8 mouse cellular contexts compared by ENCODE assay signal in the genomic region with DNA sequence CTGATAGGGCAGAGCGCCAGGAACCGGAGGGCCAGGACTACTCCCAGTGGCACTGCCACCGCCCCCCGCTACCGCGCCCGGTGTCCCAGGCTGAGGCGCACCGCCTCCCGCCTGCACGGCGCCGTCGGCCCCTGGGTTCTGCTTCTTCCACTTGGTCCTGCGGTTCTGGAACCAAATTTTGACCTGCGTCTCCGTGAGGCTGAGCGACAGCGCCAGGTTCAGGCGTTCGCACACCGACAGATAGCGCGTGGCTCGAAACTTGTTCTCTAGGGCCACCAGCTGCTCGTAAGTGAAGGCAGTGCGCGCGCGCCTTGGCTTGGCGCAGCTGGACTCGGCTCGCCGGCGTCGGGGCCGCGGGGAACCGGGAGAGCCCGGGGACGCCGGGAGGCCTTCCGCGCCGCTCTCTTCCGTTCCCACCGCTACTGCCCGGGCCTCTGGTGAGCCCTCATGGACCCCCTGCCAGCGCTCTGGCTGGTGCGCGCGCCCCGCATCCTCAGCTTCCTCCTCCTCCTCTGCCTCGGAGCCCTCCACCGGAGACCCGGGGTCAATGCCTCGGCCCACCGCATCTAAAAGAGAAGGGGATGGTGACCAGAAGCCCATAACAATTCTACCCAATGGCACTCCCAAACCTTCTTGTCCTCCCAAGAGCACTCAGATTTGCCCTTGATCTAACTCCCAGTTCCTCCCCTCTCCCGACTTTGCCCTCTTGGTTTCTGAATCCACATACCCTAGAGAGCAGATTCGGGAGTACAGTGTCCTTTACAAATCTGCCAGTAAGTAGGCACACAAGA. TPM values are rescaled to one million over a fixed set of nuclear protein-coding genes. Genes with fewer than 3 reads are reported as not detected.
DNase-seq lines count a peak whose midpoint lies in the region; ATAC-seq lines count a peak whose summit lies in the region.

No protein-coding gene starts in this region.

- peaks cover 40% of the 10 kb centered on the region for H3K4me1 ChIP-seq in megakaryocyte, embryonic 14.5 days
- H3K4me1 ChIP-seq in hindbrain, embryonic 14.5 days (replicated peaks; ENCODE audit: control insufficient read depth, insufficient read depth, low read length), result peaks cover 28% of the 10 kb centered on the region

- H3K4me3 ChIP-seq in megakaryocyte, embryonic 14.5 days (replicated peaks), result peak overlapping the region; percentile 87
- peak overlapping the region; percentile 43 for H3K4me3 ChIP-seq in hindbrain, embryonic 14.5 days (replicated peaks; ENCODE audit: low read length)

- no peaks in the 10 kb centered on the region for H3K9me3 ChIP-seq in megakaryocyte, embryonic 14.5 days
- H3K9me3 ChIP-seq in hindbrain, embryonic 14.5 days (ENCODE audit: control insufficient read depth, low read length), result no peaks in the 10 kb centered on the region

- no peak for ATAC-seq in megakaryocyte, adult 5-6 weeks (ENCODE audit: poor library complexity, severe bottlenecking)
- ATAC-seq in hindbrain, embryonic 14.5 days (ENCODE audit: low FRiP score), result no peak

- H3K36me3 ChIP-seq in megakaryocyte, embryonic 14.5 days (replicated peaks; ENCODE audit: low read length), result no peaks in the 10 kb centered on the region
- no peaks in the 10 kb centered on the region for H3K36me3 ChIP-seq in hindbrain, embryonic 14.5 days (replicated peaks; ENCODE audit: control insufficient read depth, insufficient read depth)

- peak overlapping the region; percentile 41 for H3K9ac ChIP-seq in hindbrain, embryonic 14.5 days

- no peak overlapping the region for H3K27ac ChIP-seq in hindbrain, embryonic 14.5 days

- peak; percentile 78 for DNase-seq in embryo, embryonic 11 days
- DNase-seq in hindbrain, embryonic 14.5 days (ENCODE audit: low spot score), result peak; percentile 60
- DNase-seq in lung, postnatal 10 days, result peak; percentile 27
- no peak for DNase-seq in c-Kit-positive CD71-positive TER-119-positive erythroid progenitor cells, embryonic 14.5 days (ENCODE audit: low spot score)
- no peak for DNase-seq in urinary bladder, postnatal 4 days (ENCODE audit: low spot score in 2 of 2)
- DNase-seq in layer of hippocampus, adult 18-20 months (ENCODE audit: low spot score in 2 of 2), result no peak

- H3K27me3 ChIP-seq in megakaryocyte, embryonic 14.5 days (replicated peaks), result peaks cover 97% of the 10 kb centered on the region
- H3K27me3 ChIP-seq in hindbrain, embryonic 14.5 days (ENCODE audit: control insufficient read depth, insufficient read depth, low read length), result peaks cover 74% of the 10 kb centered on the region

- 1% methylated on average over 58 of the region's 60 CpGs for WGBS in hindbrain, embryonic 14.5 days

- H3K4me2 ChIP-seq in hindbrain, embryonic 14.5 days (replicated peaks), result peak overlapping the region; percentile 85

RNA-seq across cellular contexts. Expression of a gene that starts 2.0 kb away (rescaled TPM):
- polyA plus RNA-seq in megakaryocyte, embryonic 14.5 days (2012; ENCODE audit: insufficient read depth, low replicate concordance), result not detected in 2 replicates
- not detected in 2 replicates for total RNA-seq in megakaryocyte, adult 5-6 weeks (2015)
- not detected in 2 replicates for total RNA-seq in megakaryocyte, adult 5-6 weeks (2017)
- polyA plus RNA-seq in hindbrain, embryonic 14.5 days (2014; fragmentation: Nextera tagmentation; extraction: Ambion mirVana), result 0.47 and 0.74 TPM in 2 replicates
- not detected for total RNA-seq in layer of hippocampus, adult 18-20 months (2021)

RNA-seq across cellular contexts. Expression of a gene that starts 13.0 kb away (rescaled TPM):
- polyA plus RNA-seq in megakaryocyte, embryonic 14.5 days (2012; ENCODE audit: insufficient read depth, low replicate concordance), result 1.3 and 2.5 TPM in 2 replicates
- 5.1 and 6.9 TPM in 2 replicates for total RNA-seq in megakaryocyte, adult 5-6 weeks (2015)
- total RNA-seq in megakaryocyte, adult 5-6 weeks (2017), result 5.8 and 6.1 TPM in 2 replicates
- 46.6 and 50.0 TPM in 2 replicates for polyA plus RNA-seq in hindbrain, embryonic 14.5 days (2014; fragmentation: Nextera tagmentation; extraction: Ambion mirVana)
- 10 to 100 TPM; 20.3 to 26.5 TPM for total RNA-seq in layer of hippocampus, adult 18-20 months (2021)

RNA-seq across cellular contexts. Expression of a gene that starts 21.2 kb away (rescaled TPM):
- polyA plus RNA-seq in megakaryocyte, embryonic 14.5 days (2012; ENCODE audit: insufficient read depth, low replicate concordance), result 0.77 TPM in 1 of 2 replicates, not detected in the other
- 61.8 and 66.0 TPM in 2 replicates for total RNA-seq in megakaryocyte, adult 5-6 weeks (2015)
- total RNA-seq in megakaryocyte, adult 5-6 weeks (2017), result 59.2 and 62.0 TPM in 2 replicates
- polyA plus RNA-seq in hindbrain, embryonic 14.5 days (2014; fragmentation: Nextera tagmentation; extraction: Ambion mirVana), result 107 and 119 TPM in 2 replicates
- 100 to 1,000 TPM in 1 of 2 experiments, 10 to 100 TPM in 1; 98.8 to 103 TPM for total RNA-seq in layer of hippocampus, adult 18-20 months (2021)

Comparison
In these comparisons a context has a peak if more than half of its experiments do, and no peak if none do; other contexts are left out.
1. DNase-seq: peak in embryo, embryonic 11 days (single experiment), hindbrain, embryonic 14.5 days (single experiment) and lung, postnatal 10 days (single experiment); none in c-Kit-positive CD71-positive TER-119-positive erythroid progenitor cells, embryonic 14.5 days (single experiment), urinary bladder, postnatal 4 days (0 of 2) and layer of hippocampus, adult 18-20 months (0 of 2).